Mouse (Mus musculus) liver, embryonic 16.5 days (tissue): ENCODE data around the gene Ncor2. TPM values are rescaled to one million over a fixed set of nuclear protein-coding genes. Genes with fewer than 3 reads are reported as not detected.

Experiments used
- ATAC-seq: fragments of 200-750 bp; cut with Nextera tagmentation; 2 replicates; pipeline ENCODE4 v1.8.0; 2017; ENCODE audit warnings: low read depth, mild to moderate bottlenecking, moderate number of reproducible peaks, moderate library complexity
- H3K27ac ChIP-seq: fragments of 300-500 bp; sonication (generic); 2 replicates; pipeline ENCODE4 v1.5.1; 2014; ENCODE audit warnings: mild to moderate bottlenecking, low read length
- H3K27me3 ChIP-seq: fragments of 300-500 bp; sonication (generic); 2 replicates; pipeline ENCODE4 v1.6.1; 2014; ENCODE audit warnings: low read depth, low read length, mixed read lengths; ENCODE audit not compliant: control insufficient read depth, insufficient read depth
- H3K36me3 ChIP-seq: fragments of 300-500 bp; sonication (generic); 2 replicates; pipeline ENCODE4 v1.6.1; 2014; ENCODE audit warnings: mild to moderate bottlenecking; ENCODE audit not compliant: control insufficient read depth, insufficient read depth
- H3K4me1 ChIP-seq: fragments of 300-500 bp; sonication (generic); 2 replicates; pipeline ENCODE4 v1.6.1; 2014; ENCODE audit warnings: low read depth, low read length, mixed read lengths; ENCODE audit not compliant: control insufficient read depth
- H3K4me2 ChIP-seq: fragments of 300-500 bp; sonication (generic); 2 replicates; pipeline ENCODE4 v1.6.1; 2014; ENCODE audit warnings: low read depth, low read length, mixed read lengths
- H3K4me3 ChIP-seq: fragments of 300-500 bp; sonication (generic); 2 replicates; pipeline ENCODE4 v1.5.1; 2014; ENCODE audit warnings: low read depth, mild to moderate bottlenecking, low read length
- H3K9ac ChIP-seq: fragments of 300-500 bp; sonication (generic); 2 replicates; pipeline ENCODE4 v1.6.1; 2014; ENCODE audit warnings: low read depth, low read length
- H3K9me3 ChIP-seq: fragments of 300-500 bp; sonication (generic); replicated peaks from 2 replicates; pipeline ENCODE4 v1.6.1; 2016; ENCODE audit warnings: low read length; ENCODE audit not compliant: control insufficient read depth
- WGBS: fragments of 180-500 bp; shearing (Covaris S2); extraction: QIAGEN DNeasy Blood & Tissue Kit; methylation state at CpG from one replicate; pipeline ENCODE4 v1.1.7; 2014; ENCODE audit not compliant: insufficient replicate concordance; 5-methylcytosine and 5-hydroxymethylcytosine counted together
- polyA plus RNA-seq: library from polyadenylated mRNA; unstranded; fragments of >200 nt; fragmentation: Nextera tagmentation; extraction: Ambion mirVana; gene quantifications from 2 replicates; pipeline ENCODE4 v1.2.1, GENCODE M21; 2015

Ncor2 gene
- polyA plus RNA-seq, 1 experiment from 2014 or later = 4.2 TPM

- Histone ChIP-seq H3K9me3 (no peaks in the 10 kb centered on the region), H3K27ac (no peak overlapping the region), H3K4me1 (peaks cover 37% of the 10 kb centered on the region), H3K9ac (no peak overlapping the region), H3K27me3 (peaks cover 4% of the 10 kb centered on the region; the same call in 1 of the 2 replicates), H3K4me2 (no peak overlapping the region), H3K4me3 (no peak overlapping the region), H3K36me3 (no peaks in the 10 kb centered on the region)
- WGBS = 72% methylated on average over 8 of the region's 9 CpGs
- ATAC-seq = no peak
Measured at GRCm38 (mm10) chr5:125175673-125176369, 3.2 kb downstream of the Ncor2 start.

- no peak for ATAC-seq
- H3K4me3 ChIP-seq = no peak overlapping the region
- 50% methylated on average over 13 of the region's 13 CpGs for WGBS
Measured at GRCm38 (mm10) chr5:125174726-125175672, 4.0 kb downstream of the Ncor2 start.

GRCm38 (mm10) chr5:125173868-125174267, 5.2 kb downstream of the Ncor2 start:
- ATAC-seq = no peak
- 79% methylated on average over 1 of the region's 1 CpGs for WGBS
- no peak overlapping the region for H3K4me3 ChIP-seq
- H3K36me3 ChIP-seq = no peaks in the 10 kb centered on the region
- no peak overlapping the region for H3K4me2 ChIP-seq
- no peak overlapping the region for H3K9ac ChIP-seq
- H3K27ac ChIP-seq = no peak overlapping the region
- peaks cover 4% of the 10 kb centered on the region; the same call in 1 of the 2 replicates for H3K27me3 ChIP-seq
- H3K9me3 ChIP-seq = no peaks in the 10 kb centered on the region
- peaks cover 28% of the 10 kb centered on the region for H3K4me1 ChIP-seq

More at GRCm38 (mm10) chr5:125174726-125175672, 4.0 kb downstream of the Ncor2 start:
- H3K9ac ChIP-seq = no peak overlapping the region
- peaks cover 35% of the 10 kb centered on the region for H3K4me1 ChIP-seq
- H3K27me3 ChIP-seq = peaks cover 4% of the 10 kb centered on the region; the same call in 1 of the 2 replicates
- H3K9me3 ChIP-seq = no peaks in the 10 kb centered on the region
- H3K36me3 ChIP-seq = no peaks in the 10 kb centered on the region
- H3K27ac ChIP-seq = no peak overlapping the region
- H3K4me2 ChIP-seq = no peak overlapping the region

- no peak overlapping the region for H3K4me2 ChIP-seq
- H3K4me3 ChIP-seq = no peak overlapping the region
- 60% methylated on average over 12 of the region's 12 CpGs for WGBS
- H3K9ac ChIP-seq = no peak overlapping the region
- peaks cover under 1% of the 10 kb centered on the region; the same call in 1 of the 2 replicates for H3K27me3 ChIP-seq
- H3K4me1 ChIP-seq = peaks cover 24% of the 10 kb centered on the region
- H3K27ac ChIP-seq = no peak overlapping the region
- ATAC-seq = no peak
- no peaks in the 10 kb centered on the region for H3K36me3 ChIP-seq
- H3K9me3 ChIP-seq = no peaks in the 10 kb centered on the region
Measured at GRCm38 (mm10) chr5:125172831-125173615, 6.0 kb downstream of the Ncor2 start.

- Histone ChIP-seq H3K27me3 (no peaks in the 10 kb centered on the region), H3K4me3 (no peak overlapping the region), H3K4me1 (peaks cover 14% of the 10 kb centered on the region), H3K36me3 (no peaks in the 10 kb centered on the region), H3K9ac (no peak overlapping the region), H3K27ac (no peak overlapping the region), H3K9me3 (no peaks in the 10 kb centered on the region), H3K4me2 (no peak overlapping the region)
- no peak for ATAC-seq
- 60% methylated on average over 6 of the region's 6 CpGs for WGBS
Measured at GRCm38 (mm10) chr5:125171259-125171658, 7.8 kb downstream of the Ncor2 start.

- H3K4me2 ChIP-seq = no peak overlapping the region
- peaks cover 16% of the 10 kb centered on the region for H3K4me1 ChIP-seq
- H3K36me3 ChIP-seq = no peaks in the 10 kb centered on the region
- no peaks in the 10 kb centered on the region for H3K9me3 ChIP-seq
- WGBS = 61% methylated on average over 11 of the region's 11 CpGs
- no peak overlapping the region for H3K9ac ChIP-seq
- H3K27me3 ChIP-seq = no peaks in the 10 kb centered on the region
- no peak for ATAC-seq
- no peak overlapping the region for H3K4me3 ChIP-seq
- no peak overlapping the region for H3K27ac ChIP-seq
Measured at GRCm38 (mm10) chr5:125170107-125170842, 8.7 kb downstream of the Ncor2 start.

GRCm38 (mm10) chr5:125168101-125168500, 10.9 kb downstream of the Ncor2 start:
- Histone ChIP-seq H3K4me3 (no peak overlapping the region), H3K4me1 (peaks cover 30% of the 10 kb centered on the region), H3K27ac (no peak overlapping the region), H3K4me2 (no peak overlapping the region), H3K27me3 (no peaks in the 10 kb centered on the region), H3K36me3 (no peaks in the 10 kb centered on the region), H3K9ac (no peak overlapping the region), H3K9me3 (no peaks in the 10 kb centered on the region)
- peak; percentile 58 for ATAC-seq
- 60% methylated on average over 7 of the region's 7 CpGs for WGBS

- H3K27ac ChIP-seq = no peak overlapping the region
- H3K27me3 ChIP-seq = no peaks in the 10 kb centered on the region
- H3K9me3 ChIP-seq = no peaks in the 10 kb centered on the region
- peaks cover 29% of the 10 kb centered on the region for H3K4me1 ChIP-seq
- no peak for ATAC-seq
- WGBS = 69% methylated on average over 5 of the region's 5 CpGs
- no peak overlapping the region for H3K4me2 ChIP-seq
- H3K9ac ChIP-seq = no peak overlapping the region
- H3K4me3 ChIP-seq = no peak overlapping the region
- H3K36me3 ChIP-seq = no peaks in the 10 kb centered on the region
Measured at GRCm38 (mm10) chr5:125167524-125167923, 11.5 kb downstream of the Ncor2 start.
